Mouse (Mus musculus) embryonic facial prominence, embryonic 11.5 days (tissue): Measurements from ENCODE around the gene Ube2i. TPM values are rescaled to one million over a fixed set of nuclear protein-coding genes. Genes with fewer than 3 reads are reported as not detected.

Experiments
- ATAC-seq: fragments of 200-750 bp; cut with Nextera tagmentation; replicated peaks from 2 replicates; pipeline ENCODE4 v1.8.0; 2017; ENCODE audit warnings: low read depth; ENCODE audit not compliant: insufficient number of reproducible peaks, low FRiP score, low TSS enrichment
- DNase-seq: peaks from one replicate; pipeline ENCODE4 v3.0.0-alpha.2; 2015; ENCODE audit warnings: low spot score
- H3K27ac ChIP-seq: fragments of 300-500 bp; sonication (generic); replicated peaks from 2 replicates; pipeline ENCODE4 v1.5.1; 2014; ENCODE audit warnings: mild to moderate bottlenecking, low read depth, low read length, control low read depth
- H3K27me3 ChIP-seq: fragments of 300-500 bp; sonication (generic); 2 replicates; pipeline ENCODE4 v1.6.1; 2014; ENCODE audit warnings: mild to moderate bottlenecking, low read length, moderate library complexity, mixed read lengths; ENCODE audit not compliant: control insufficient read depth, insufficient read depth
- H3K36me3 ChIP-seq: fragments of 300-500 bp; sonication (generic); replicated peaks from 2 replicates; pipeline ENCODE4 v1.6.1; 2014; ENCODE audit warnings: low read depth, mild to moderate bottlenecking, low read length, moderate library complexity, mixed read lengths; ENCODE audit not compliant: control insufficient read depth, insufficient read depth
- H3K4me1 ChIP-seq: fragments of 300-500 bp; sonication (generic); 2 replicates; pipeline ENCODE4 v1.6.1; 2014; ENCODE audit warnings: low read length, mixed read lengths; ENCODE audit not compliant: control insufficient read depth, insufficient read depth
- H3K4me2 ChIP-seq: fragments of 300-500 bp; sonication (generic); 2 replicates; pipeline ENCODE4 v1.6.1; 2014; ENCODE audit warnings: low read depth, mild to moderate bottlenecking, control low read depth, low read length, moderate library complexity
- H3K4me3 ChIP-seq: fragments of 300-500 bp; sonication (generic); 2 replicates; pipeline ENCODE4 v1.5.1; 2014; ENCODE audit warnings: low read depth, low read length, control low read depth
- H3K9ac ChIP-seq: fragments of 300-500 bp; sonication (generic); replicated peaks from 2 replicates; pipeline ENCODE4 v1.6.1; 2014; ENCODE audit warnings: mild to moderate bottlenecking, control low read depth, low read length
- H3K9me3 ChIP-seq: fragments of 300-500 bp; sonication (generic); replicated peaks from 2 replicates; pipeline ENCODE4 v1.6.1; 2016; ENCODE audit warnings: mild to moderate bottlenecking, low read length, inconsistent platforms, mixed read lengths; ENCODE audit not compliant: control insufficient read depth
- WGBS: fragments of 180-500 bp; shearing (Covaris S2); extraction: QIAGEN DNeasy Blood & Tissue Kit; methylation state at CpG from one replicate; pipeline ENCODE4 v1.1.7; 2014; 5-methylcytosine and 5-hydroxymethylcytosine counted together
- microRNA-seq: library from miRNA; unstranded; fragments of <30 nt; microRNA quantifications from one replicate; pipeline ENCODE4, GENCODE M21; 2016; ENCODE audit warnings: borderline number of aligned reads
- polyA plus RNA-seq: library from polyadenylated mRNA; unstranded; fragments of >200 nt; fragmentation: Nextera tagmentation; extraction: Ambion mirVana; gene quantifications from 2 replicates; pipeline ENCODE4 v1.2.1, GENCODE M21; 2014

Ube2i gene
- polyA plus RNA-seq, 1 experiment from 2014 or later, result 923 TPM

GRCm38 (mm10) chr17:25220746-25221145 lies 53.7 kb downstream of the Ube2i start:
- DNase-seq (no peak), ATAC-seq (no peak)
- Histone ChIP-seq H3K9me3 (no peaks in the 10 kb centered on the region), H3K9ac (no peak overlapping the region), H3K4me3 (no peak overlapping the region), H3K36me3 (no peaks in the 10 kb centered on the region), H3K27ac (no peak overlapping the region), H3K27me3 (no peaks in the 10 kb centered on the region), H3K4me1 (no peaks in the 10 kb centered on the region), H3K4me2 (no peak overlapping the region)
- WGBS, result 86% methylated on average over 1 of the region's 1 CpGs

GRCm38 (mm10) chr17:25219492-25220295 lies 54.7 kb downstream of the Ube2i start:
- no peak overlapping the region for H3K9ac ChIP-seq
- WGBS, result 91% methylated on average over 15 of the region's 15 CpGs
- H3K9me3 ChIP-seq, result no peaks in the 10 kb centered on the region
- H3K4me1 ChIP-seq, result no peaks in the 10 kb centered on the region
- no peaks in the 10 kb centered on the region for H3K27me3 ChIP-seq
- H3K27ac ChIP-seq, result no peak overlapping the region
- H3K4me2 ChIP-seq, result no peak overlapping the region
- no peak overlapping the region for H3K4me3 ChIP-seq
- H3K36me3 ChIP-seq, result no peaks in the 10 kb centered on the region
- ATAC-seq (no peak), DNase-seq (no peak)

DNA sequence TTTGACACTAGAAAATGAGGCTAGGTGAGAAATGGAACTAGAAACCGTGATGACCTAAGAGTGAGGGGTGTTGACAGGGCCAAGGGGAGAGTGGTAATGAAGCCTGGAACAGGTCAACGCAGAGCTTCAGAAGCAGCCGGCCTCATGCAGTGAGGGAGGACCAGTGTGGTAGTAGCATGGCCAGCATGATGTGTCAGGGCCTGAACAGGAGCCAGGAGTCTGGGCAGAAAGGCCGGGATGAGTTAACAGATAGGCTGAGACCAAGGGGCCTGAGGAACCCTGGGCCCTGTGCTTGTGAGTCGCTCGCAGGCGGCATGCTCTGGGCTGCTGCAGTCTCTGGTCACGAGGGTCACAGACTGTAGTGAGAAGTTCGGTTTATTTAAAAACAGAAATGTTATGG lies 55.5 kb downstream of the Ube2i start:
- H3K27me3 ChIP-seq, result no peaks in the 10 kb centered on the region
- WGBS, result 89% methylated on average over 9 of the region's 9 CpGs
- no peak overlapping the region for H3K9ac ChIP-seq
- H3K4me1 ChIP-seq, result no peaks in the 10 kb centered on the region
- no peak for ATAC-seq
- no peak overlapping the region for H3K27ac ChIP-seq
- no peaks in the 10 kb centered on the region for H3K36me3 ChIP-seq
- H3K9me3 ChIP-seq, result no peaks in the 10 kb centered on the region
- no peak overlapping the region for H3K4me2 ChIP-seq
- DNase-seq, result no peak
- no peak overlapping the region for H3K4me3 ChIP-seq

DNA sequence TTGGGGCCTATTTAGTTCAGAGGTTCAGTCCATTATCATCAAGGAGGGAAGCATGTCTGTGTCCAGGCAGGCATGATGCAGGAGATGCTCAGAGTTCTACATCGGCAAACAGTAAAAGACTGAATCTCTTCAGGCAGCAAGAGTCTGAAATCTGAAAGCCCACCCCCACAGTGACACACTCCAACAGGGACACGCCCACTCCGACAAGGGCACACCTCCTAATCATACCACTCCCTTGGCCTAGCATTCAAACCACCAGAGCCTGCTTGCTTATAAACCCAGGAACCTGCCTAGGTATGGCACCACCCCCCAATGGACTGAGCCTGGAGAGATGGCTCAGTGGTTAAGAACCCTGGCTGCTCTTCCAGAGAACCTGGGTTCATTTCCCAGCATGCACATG lies 59.0 kb downstream of the Ube2i start:
- Histone ChIP-seq H3K4me1 (no peaks in the 10 kb centered on the region), H3K4me2 (no peak overlapping the region), H3K27ac (no peak overlapping the region), H3K9ac (no peak overlapping the region), H3K27me3 (no peaks in the 10 kb centered on the region), H3K9me3 (no peaks in the 10 kb centered on the region), H3K36me3 (peaks cover 3% of the 10 kb centered on the region), H3K4me3 (no peak overlapping the region)
- DNase-seq (no peak), ATAC-seq (no peak)
- 87% methylated on average over 3 of the region's 3 CpGs for WGBS

Small RNA genes lying within 50 kb of the gene (microRNA-seq; reads per million reads assigned to microRNA genes)
- not detected for gene Mir3547

Other genes starting within 250 kb of the Ube2i start
- gene Tmem204, start 191.0 kb downstream of the Ube2i start, polyA plus RNA-seq, result 9.6 and 11.7 TPM in 2 replicates
- gene Telo2, start 158.7 kb downstream of the Ube2i start, polyA plus RNA-seq, result 20.6 and 26.7 TPM in 2 replicates
- 0.32 and 0.71 TPM in 2 replicates for gene Ptx4, start 153.9 kb downstream of the Ube2i start, polyA plus RNA-seq
- 19.8 and 21.6 TPM in 2 replicates for gene Clcn7, start 141.2 kb downstream of the Ube2i start, polyA plus RNA-seq
- not detected in 2 replicates for gene Ccdc154, start 112.2 kb downstream of the Ube2i start, polyA plus RNA-seq
- gene Gm38655, start 99.2 kb downstream of the Ube2i start, polyA plus RNA-seq, result not detected in 2 replicates
- gene BC003965, start 90.1 kb downstream of the Ube2i start, polyA plus RNA-seq, result 31.8 and 33.1 TPM in 2 replicates
- 4.3 and 5.0 TPM in 2 replicates for gene Unkl, start 86.2 kb downstream of the Ube2i start, polyA plus RNA-seq
- 32.6 and 32.8 TPM in 2 replicates for gene Gnptg, start 34.5 kb downstream of the Ube2i start, polyA plus RNA-seq
- 59.8 and 60.6 TPM in 2 replicates for gene Tsr3, start 34.5 kb downstream of the Ube2i start, polyA plus RNA-seq
- gene Baiap3, start 18.3 kb downstream of the Ube2i start, polyA plus RNA-seq, result 0.45 and 0.66 TPM in 2 replicates
- not detected in 2 replicates for gene Prss34, start 23.8 kb upstream of the Ube2i start, polyA plus RNA-seq
- gene Prss28, start 34.0 kb upstream of the Ube2i start, polyA plus RNA-seq, result not detected in 2 replicates
- gene Prss29, start 44.0 kb upstream of the Ube2i start, polyA plus RNA-seq, result not detected in 2 replicates
- gene Tpsab1, start 70.9 kb upstream of the Ube2i start, polyA plus RNA-seq, result not detected in 2 replicates
- not detected in 2 replicates for gene Tpsb2, start 91.7 kb upstream of the Ube2i start, polyA plus RNA-seq
- gene Tpsg1, start 94.7 kb upstream of the Ube2i start, polyA plus RNA-seq, result 0.32 and 1.2 TPM in 2 replicates
- 3.7 TPM in 2 replicates for gene Cacna1h, start 159.2 kb upstream of the Ube2i start, polyA plus RNA-seq
- gene Tekt4, start 180.0 kb upstream of the Ube2i start, polyA plus RNA-seq, result not detected in 2 replicates
- gene Sstr5, start 222.7 kb upstream of the Ube2i start, polyA plus RNA-seq, result 0.14 and 0.18 TPM in 2 replicates